Mouse (Mus musculus) thymus, postnatal 0 days (tissue): ENCODE data around the gene Samd1. TPM values are rescaled to one million over a fixed set of nuclear protein-coding genes. Genes with fewer than 3 reads are reported as not detected.
"Not testable (repeated sequence)": the region's sequence is repeated elsewhere in the genome, so short reads cannot be mapped to it uniquely, and the experiment has no call there.

Source experiments
- DNase-seq: peaks from one replicate; pipeline ENCODE4 v3.0.0-alpha.2; 2015; ENCODE audit warnings: low spot score
- polyA plus RNA-seq: library from polyadenylated mRNA; unstranded; fragments of >200 nt; fragmentation: Nextera tagmentation; extraction: Ambion mirVana; gene quantifications from 2 replicates; pipeline ENCODE4 v1.2.1, GENCODE M21; 2015

Samd1 gene
- polyA plus RNA-seq, 1 experiment from 2014 or later: 10.7 TPM

- no peak for DNase-seq
Measured at GRCm38 (mm10) chr8:83982449-83982848, 15.0 kb upstream of the Samd1 start.

- not testable (repeated sequence) for DNase-seq
Measured at GRCm38 (mm10) chr8:83983222-83983621, 14.2 kb upstream of the Samd1 start.

- DNase-seq: no peak
Measured at GRCm38 (mm10) chr8:83989243-83989642, 8.2 kb upstream of the Samd1 start.

GRCm38 (mm10) chr8:83990170-83990569 is 7.3 kb upstream of the Samd1 start:
- no peak for DNase-seq

DNA sequence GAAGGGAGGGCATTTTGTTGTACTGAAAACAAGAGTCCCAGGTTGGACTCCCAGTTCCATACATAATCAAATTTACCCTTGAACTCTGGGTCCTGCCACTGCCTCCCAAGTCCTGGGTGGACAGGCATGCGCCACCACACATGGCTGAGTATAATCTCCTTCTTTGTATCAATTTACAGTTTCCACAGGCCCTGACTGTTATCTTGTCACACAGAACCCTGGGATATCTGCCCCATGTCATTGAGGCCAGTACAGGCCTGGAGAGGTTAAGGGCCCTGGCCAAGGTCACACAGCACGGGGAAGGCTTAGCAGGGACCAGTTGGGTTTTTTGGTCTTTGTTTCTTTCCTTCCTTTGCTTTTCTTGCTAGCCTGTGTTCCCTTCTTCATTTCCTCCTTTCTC is 5.0 kb upstream of the Samd1 start:
- DNase-seq: no peak

DNA sequence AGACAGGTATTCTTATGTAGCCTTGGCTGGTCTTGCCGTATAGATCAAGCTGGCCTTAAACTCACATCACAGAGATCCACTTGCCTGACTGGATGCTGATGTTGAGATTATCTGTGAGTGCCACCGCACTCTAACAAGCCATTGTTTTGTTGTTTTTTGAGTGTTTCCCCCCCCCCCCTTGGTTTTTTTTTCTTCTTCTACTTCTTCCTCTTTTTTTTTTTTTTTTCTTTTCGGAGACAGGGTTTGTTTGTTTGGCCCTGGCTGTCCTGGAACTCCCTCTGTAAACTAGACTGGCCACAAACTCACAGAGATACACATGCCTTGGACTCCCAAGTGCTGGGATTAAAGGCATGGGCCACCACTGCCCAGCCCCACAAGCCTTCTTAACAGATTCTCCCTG is 3.4 kb upstream of the Samd1 start:
- DNase-seq: no peak

DNA sequence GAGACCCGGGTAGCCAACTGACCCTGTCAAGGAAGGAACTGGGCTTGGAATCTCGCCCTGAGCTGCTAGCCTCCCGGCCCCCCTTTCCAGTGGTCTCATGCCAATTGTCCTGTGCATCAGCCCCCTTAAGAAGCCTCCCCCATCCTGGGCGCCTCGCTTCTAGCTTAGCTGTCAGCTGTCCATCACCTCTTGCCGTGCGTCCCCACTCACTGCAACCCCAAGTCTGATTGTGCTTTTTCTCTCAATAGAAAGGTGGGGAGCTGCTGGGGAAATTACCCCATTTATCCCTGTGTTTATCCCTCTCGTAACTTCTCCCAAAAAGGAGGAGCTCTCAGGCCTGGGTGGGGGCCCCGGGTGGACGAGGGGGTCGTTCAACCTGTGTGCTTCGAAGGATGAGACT is 1.5 kb upstream of the Samd1 start:
- no peak for DNase-seq

- peak; percentile 71 for DNase-seq
Measured at GRCm38 (mm10) chr8:83996567-83997505, 636 bp upstream of the Samd1 start.

- peak; percentile 66 for DNase-seq
Measured at GRCm38 (mm10) chr8:83998231-83999056, 972 bp downstream of the Samd1 start.

GRCm38 (mm10) chr8:83999057-83999705 is 1.7 kb downstream of the Samd1 start:
- DNase-seq: no peak

DNA sequence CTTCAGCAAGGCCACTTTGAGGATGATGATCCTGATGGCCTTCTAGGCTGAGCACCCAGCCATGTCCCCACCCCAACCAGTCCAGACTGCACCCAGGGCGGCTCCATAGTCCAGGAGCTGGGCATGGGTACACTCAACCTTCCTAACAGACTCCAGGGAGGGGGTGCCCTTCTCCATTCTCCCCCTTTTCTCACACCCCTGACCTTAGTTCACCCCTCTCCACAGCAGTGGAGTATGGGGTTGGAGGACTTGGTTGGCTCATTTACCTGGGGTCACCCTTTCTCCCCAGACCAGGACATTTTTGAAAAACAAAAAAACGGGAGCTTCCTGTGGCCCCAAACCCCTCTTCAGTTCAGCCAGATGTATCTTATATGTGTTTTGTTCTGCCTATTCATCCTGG is 2.4 kb downstream of the Samd1 start:
- no peak for DNase-seq

GRCm38 (mm10) chr8:84001281-84002000 is 4.0 kb downstream of the Samd1 start, which contains the start of gene 1700067K01Rik:
Gene 1700067K01Rik (plus strand): TSS chr8:84001502.
- no peak for DNase-seq

DNA sequence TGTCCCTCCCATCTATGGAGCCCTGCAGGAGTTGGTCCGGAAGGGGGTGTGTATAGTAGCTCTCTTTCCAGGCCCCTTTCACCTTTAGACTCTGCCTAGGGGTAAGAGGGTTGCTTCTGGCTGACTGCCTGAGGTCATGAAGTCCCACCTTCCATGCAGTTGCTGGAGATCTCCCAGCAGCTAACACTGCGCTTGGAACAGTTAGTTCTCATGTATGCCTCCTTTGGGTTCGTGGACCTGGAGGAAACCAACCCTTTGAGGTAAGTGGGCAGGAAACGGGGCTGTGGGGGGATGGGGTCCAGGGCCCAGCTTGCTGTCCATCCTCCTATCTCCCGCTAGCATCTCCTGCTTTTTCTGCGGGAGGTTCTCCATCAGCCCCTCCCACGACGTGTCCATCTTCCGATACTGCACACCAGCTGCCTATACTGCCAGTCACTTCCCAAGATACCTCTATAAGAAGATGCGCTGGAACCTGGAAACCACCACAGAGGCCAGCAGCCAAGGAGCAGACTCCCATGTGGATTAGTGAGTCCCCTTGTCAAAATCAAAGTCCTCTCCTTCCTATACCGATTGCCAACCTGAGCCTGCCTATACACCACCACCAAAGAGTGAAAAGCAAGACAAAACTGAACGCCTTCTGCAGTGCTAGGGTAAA is 5.6 kb downstream of the Samd1 start:
- no peak for DNase-seq

- DNase-seq: no peak
Measured at GRCm38 (mm10) chr8:84003612-84004246, 6.3 kb downstream of the Samd1 start.

DNA sequence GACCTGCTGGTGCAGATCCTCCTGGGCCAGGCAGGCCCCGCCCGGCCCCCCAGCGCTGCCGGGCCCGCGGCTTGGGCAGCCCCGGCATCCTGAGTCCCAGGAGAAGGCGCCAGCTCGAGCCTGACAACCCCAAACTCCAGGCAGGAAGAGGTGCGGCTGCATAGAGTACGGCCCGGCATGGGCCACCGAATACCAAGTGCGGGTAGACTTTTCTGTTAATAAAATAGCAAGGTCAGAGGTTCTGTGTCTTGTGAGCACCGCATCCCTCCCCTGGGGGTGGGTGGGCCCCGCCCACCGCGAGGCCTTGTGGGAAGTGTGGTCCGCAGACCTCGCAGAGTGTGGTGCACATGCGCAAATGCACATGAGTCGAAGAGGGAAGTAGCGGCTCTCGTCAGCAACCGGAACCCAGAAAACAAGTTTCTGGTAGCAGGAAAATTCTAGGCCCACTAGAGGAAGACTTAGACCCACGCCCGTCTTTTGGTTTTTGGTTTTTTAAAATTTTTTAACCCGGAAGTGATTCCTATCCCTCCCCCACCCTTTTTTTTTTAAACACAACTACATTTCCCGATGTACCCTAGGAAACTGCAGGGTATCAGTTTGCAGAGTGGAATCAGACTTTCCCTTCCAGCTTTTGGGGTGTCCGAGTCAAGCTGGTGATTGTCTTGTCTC is 7.2 kb downstream of the Samd1 start:
- DNase-seq: peak; percentile 96

GRCm38 (mm10) chr8:84005502-84005901 is 8.0 kb downstream of the Samd1 start:
- not testable (repeated sequence) for DNase-seq

- no peak for DNase-seq
Measured at GRCm38 (mm10) chr8:84008362-84008761, 10.9 kb downstream of the Samd1 start.

DNA sequence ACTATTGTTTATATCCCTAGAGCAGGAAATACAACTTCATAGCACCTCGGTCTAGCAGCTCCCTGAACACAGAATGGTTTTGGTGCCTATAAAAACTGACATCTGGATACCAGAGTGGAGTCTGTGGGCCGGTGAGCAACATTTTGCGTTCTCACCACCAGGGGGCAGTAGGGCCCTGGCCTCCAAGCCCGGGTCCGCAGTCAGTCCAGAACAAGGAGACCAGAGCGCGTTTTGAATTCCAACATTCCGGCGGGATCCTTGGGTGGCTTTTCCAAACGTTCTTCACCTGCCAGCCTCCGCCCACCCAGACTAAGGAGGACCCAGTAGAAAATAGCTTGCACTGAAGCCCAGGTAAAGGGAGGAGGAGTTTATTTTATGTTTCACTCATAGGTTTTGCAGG is 12.4 kb downstream of the Samd1 start:
- peak; percentile 77 for DNase-seq
